Mouse (Mus musculus) limb, embryonic 11.5 days (tissue): Measurements from ENCODE around the gene Uts2b. TPM values are rescaled to one million over a fixed set of nuclear protein-coding genes. Genes with fewer than 3 reads are reported as not detected.

Experiments used
- ATAC-seq: fragments of 200-750 bp; cut with Nextera tagmentation; 2 replicates; pipeline ENCODE4 v1.8.0; 2017; ENCODE audit warnings: low read depth; ENCODE audit not compliant: insufficient number of reproducible peaks, low FRiP score, low TSS enrichment
- DNase-seq: peaks from one replicate; pipeline ENCODE4 v3.0.0-alpha.2; 2015; ENCODE audit warnings: low spot score
- H3K27ac ChIP-seq: fragments of 300-500 bp; sonication (generic); replicated peaks from 2 replicates; pipeline ENCODE4 v1.5.1; 2014; ENCODE audit warnings: low read depth, mild to moderate bottlenecking, low read length
- H3K27me3 ChIP-seq: fragments of 300-500 bp; sonication (generic); 2 replicates; pipeline ENCODE4 v1.6.1; 2014; ENCODE audit warnings: mild to moderate bottlenecking, low read length, mixed read lengths; ENCODE audit not compliant: control insufficient read depth, insufficient read depth
- H3K36me3 ChIP-seq: fragments of 300-500 bp; sonication (generic); 2 replicates; pipeline ENCODE4 v1.6.1; 2014; ENCODE audit warnings: mild to moderate bottlenecking, low read length, moderate library complexity, mixed read lengths; ENCODE audit not compliant: control insufficient read depth, insufficient read depth
- H3K4me1 ChIP-seq: fragments of 300-500 bp; sonication (generic); 2 replicates; pipeline ENCODE4 v1.6.1; 2014; ENCODE audit warnings: low read length, mixed read lengths; ENCODE audit not compliant: control insufficient read depth, insufficient read depth
- H3K4me2 ChIP-seq: fragments of 300-500 bp; sonication (generic); 2 replicates; pipeline ENCODE4 v1.6.1; 2014; ENCODE audit warnings: low read depth, mild to moderate bottlenecking, moderate library complexity; ENCODE audit not compliant: severe bottlenecking
- H3K4me3 ChIP-seq: fragments of 300-500 bp; sonication (generic); 2 replicates; pipeline ENCODE4 v1.5.1; 2014; ENCODE audit warnings: low read depth, low read length
- H3K9ac ChIP-seq: fragments of 300-500 bp; sonication (generic); 2 replicates; pipeline ENCODE4 v1.6.1; 2014; ENCODE audit warnings: mild to moderate bottlenecking, low read length
- H3K9me3 ChIP-seq: fragments of 300-500 bp; sonication (generic); 2 replicates; pipeline ENCODE4 v1.6.1; 2016; ENCODE audit warnings: low read length; ENCODE audit not compliant: control insufficient read depth
- WGBS: fragments of 180-500 bp; shearing (Covaris S2); extraction: QIAGEN DNeasy Blood & Tissue Kit; methylation state at CpG from one replicate; pipeline ENCODE4 v1.1.7; 2014; 5-methylcytosine and 5-hydroxymethylcytosine counted together
- polyA plus RNA-seq: library from polyadenylated mRNA; unstranded; fragments of >200 nt; fragmentation: Nextera tagmentation; extraction: Ambion mirVana; gene quantifications from 2 replicates; pipeline ENCODE4 v1.2.1, GENCODE M21; 2014

The Uts2b gene
- polyA plus RNA-seq = not detected in 2 replicates

DNA sequence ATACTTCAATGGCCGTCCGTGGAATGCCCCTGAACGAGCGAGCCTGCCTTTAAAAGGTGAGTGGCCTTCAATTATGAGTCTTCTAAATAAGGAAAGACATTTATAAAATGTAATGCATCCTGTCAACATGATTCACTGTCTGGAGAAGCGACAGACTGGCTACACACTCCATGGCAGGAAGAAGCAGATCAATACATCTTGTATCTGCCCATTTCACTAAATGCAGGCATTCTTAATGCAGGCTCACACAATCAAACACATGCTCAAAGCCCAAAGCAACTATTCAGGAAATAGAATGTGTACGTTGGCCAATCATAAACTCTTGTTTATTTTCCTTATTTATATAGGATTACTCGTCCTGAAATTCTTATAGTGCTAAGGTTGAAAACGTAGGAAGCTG is at the start of gene Uts2b:
Gene Uts2b, minus strand, starts transcription at position 49 of the 400 bp plus-strand sequence.
- Histone ChIP-seq H3K4me3 (no peak within 1 kb of the TSS), H3K9ac (no peak within 1 kb of the TSS), H3K4me2 (no peak within 1 kb of the TSS), H3K36me3 (no peaks in the 10 kb centered on the region), H3K4me1 (0 out of 2 replicates have a peak, but pooled peaks cover 2% of the 10 kb centered on the region), H3K27ac (no peak within 1 kb of the TSS), H3K9me3 (no peaks in the 10 kb centered on the region), H3K27me3 (no peaks in the 10 kb centered on the region)
- DNase-seq (no peak), ATAC-seq (no peak)
- WGBS = 45% methylated on average over 8 of the region's 8 CpGs

- H3K4me3 ChIP-seq = no peak overlapping the region
- H3K4me1 ChIP-seq = no peaks in the 10 kb centered on the region
- no peaks in the 10 kb centered on the region for H3K9me3 ChIP-seq
- ATAC-seq = no peak
- DNase-seq = no peak
- H3K9ac ChIP-seq = no peak overlapping the region
- no peaks in the 10 kb centered on the region for H3K27me3 ChIP-seq
- WGBS = 92% methylated on average over 3 of the region's 3 CpGs
- H3K36me3 ChIP-seq = peaks cover 17% of the 10 kb centered on the region; the same call in 1 of the 2 replicates
- no peak overlapping the region for H3K27ac ChIP-seq
- H3K4me2 ChIP-seq = no peak overlapping the region
These were observed 47.6 kb upstream of the Uts2b start for GRCm38 (mm10) chr16:27417632-27418031.

DNA sequence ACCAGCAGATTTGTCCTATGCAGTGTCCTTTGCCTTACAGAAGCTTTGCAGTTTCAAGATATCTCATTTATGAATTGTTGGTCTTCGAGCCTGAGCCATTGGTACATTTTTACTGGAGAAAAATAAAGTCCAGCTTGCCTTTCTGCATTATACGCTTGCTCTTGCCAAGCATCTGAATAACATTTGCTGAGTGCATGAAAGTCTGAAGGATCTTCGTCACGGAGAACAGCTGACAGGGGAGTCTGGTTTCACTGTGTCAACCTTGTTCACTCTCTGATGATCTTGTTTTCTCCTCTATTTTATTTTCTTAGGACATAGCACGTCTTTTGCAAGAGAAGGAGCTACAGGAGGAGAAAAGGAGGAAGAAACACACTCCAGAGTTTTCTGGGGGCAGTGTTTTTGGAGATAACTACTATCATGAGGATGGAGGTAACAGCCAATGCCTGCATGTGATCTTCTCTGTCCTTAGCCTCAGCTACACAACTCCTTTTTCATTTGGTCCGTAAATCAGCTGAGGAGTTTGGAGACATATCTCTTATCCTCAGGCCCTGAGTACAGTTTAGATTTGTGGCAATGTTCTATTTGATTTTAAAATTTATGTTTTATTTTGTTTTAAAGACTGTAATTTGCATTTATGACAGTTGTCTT is 47.0 kb upstream of the Uts2b start:
- ATAC-seq (no peak), DNase-seq (no peak)
- no peaks in the 10 kb centered on the region for H3K9me3 ChIP-seq
- H3K27me3 ChIP-seq = no peaks in the 10 kb centered on the region
- 92% methylated on average over 6 of the region's 6 CpGs for WGBS
- no peak overlapping the region for H3K9ac ChIP-seq
- no peaks in the 10 kb centered on the region for H3K4me1 ChIP-seq
- H3K4me2 ChIP-seq = no peak overlapping the region
- peaks cover 12% of the 10 kb centered on the region; the same call in 1 of the 2 replicates for H3K36me3 ChIP-seq
- H3K4me3 ChIP-seq = no peak overlapping the region
- no peak overlapping the region for H3K27ac ChIP-seq

GRCm38 (mm10) chr16:27404107-27404506 is 34.1 kb upstream of the Uts2b start:
- no peak overlapping the region for H3K9ac ChIP-seq
- no peak overlapping the region for H3K4me2 ChIP-seq
- ATAC-seq (no peak), DNase-seq (no peak)
- H3K9me3 ChIP-seq = no peaks in the 10 kb centered on the region
- no peak overlapping the region for H3K27ac ChIP-seq
- no peaks in the 10 kb centered on the region for H3K36me3 ChIP-seq
- no peaks in the 10 kb centered on the region for H3K4me1 ChIP-seq
- H3K27me3 ChIP-seq = no peaks in the 10 kb centered on the region
- H3K4me3 ChIP-seq = no peak overlapping the region

GRCm38 (mm10) chr16:27401579-27401978 is 31.5 kb upstream of the Uts2b start:
- Histone ChIP-seq H3K27me3 (no peaks in the 10 kb centered on the region), H3K9me3 (no peaks in the 10 kb centered on the region), H3K4me3 (no peak overlapping the region), H3K36me3 (no peaks in the 10 kb centered on the region), H3K27ac (no peak overlapping the region), H3K9ac (no peak overlapping the region), H3K4me2 (no peak overlapping the region), H3K4me1 (no peaks in the 10 kb centered on the region)
- 94% methylated on average over 2 of the region's 2 CpGs for WGBS
- no peak for DNase-seq
- ATAC-seq = no peak

DNA sequence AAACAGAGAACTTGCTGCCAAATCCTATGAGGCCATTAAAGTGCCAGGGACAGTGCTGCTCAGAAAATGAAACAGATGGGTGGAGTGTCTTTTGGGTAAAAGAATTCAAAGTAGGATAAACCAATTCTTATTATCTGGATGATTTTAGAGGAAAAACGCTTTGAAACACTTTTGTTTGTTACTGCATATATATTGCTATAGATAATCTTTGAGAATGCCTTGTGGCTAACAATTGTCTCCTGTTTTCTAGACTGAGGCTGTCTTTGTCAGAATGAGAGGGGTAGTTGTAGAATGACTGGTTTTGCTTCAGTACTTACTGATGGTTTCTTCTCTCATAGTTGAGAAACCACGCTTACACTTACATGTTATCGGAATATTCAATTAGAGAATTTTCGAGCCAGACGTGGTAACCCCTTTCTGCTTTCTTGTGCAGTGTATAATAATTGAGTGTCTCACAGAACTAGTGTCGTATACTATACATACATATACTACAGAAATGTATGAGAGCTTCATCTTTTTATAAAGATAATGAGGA is 29.7 kb upstream of the Uts2b start:
- Histone ChIP-seq H3K27me3 (no peaks in the 10 kb centered on the region), H3K4me2 (no peak overlapping the region), H3K36me3 (no peaks in the 10 kb centered on the region), H3K4me1 (no peaks in the 10 kb centered on the region), H3K9ac (no peak overlapping the region), H3K9me3 (no peaks in the 10 kb centered on the region), H3K4me3 (no peak overlapping the region), H3K27ac (no peak overlapping the region)
- DNase-seq (no peak), ATAC-seq (no peak)
- 94% methylated on average over 6 of the region's 6 CpGs for WGBS

GRCm38 (mm10) chr16:27399026-27399718 is 29.1 kb upstream of the Uts2b start:
- no peak overlapping the region for H3K4me3 ChIP-seq
- H3K9ac ChIP-seq = no peak overlapping the region
- H3K4me2 ChIP-seq = no peak overlapping the region
- 92% methylated on average over 3 of the region's 3 CpGs for WGBS
- H3K27ac ChIP-seq = no peak overlapping the region
- H3K36me3 ChIP-seq = no peaks in the 10 kb centered on the region
- no peaks in the 10 kb centered on the region for H3K9me3 ChIP-seq
- no peaks in the 10 kb centered on the region for H3K4me1 ChIP-seq
- no peak for DNase-seq
- no peak for ATAC-seq
- H3K27me3 ChIP-seq = no peaks in the 10 kb centered on the region

DNA sequence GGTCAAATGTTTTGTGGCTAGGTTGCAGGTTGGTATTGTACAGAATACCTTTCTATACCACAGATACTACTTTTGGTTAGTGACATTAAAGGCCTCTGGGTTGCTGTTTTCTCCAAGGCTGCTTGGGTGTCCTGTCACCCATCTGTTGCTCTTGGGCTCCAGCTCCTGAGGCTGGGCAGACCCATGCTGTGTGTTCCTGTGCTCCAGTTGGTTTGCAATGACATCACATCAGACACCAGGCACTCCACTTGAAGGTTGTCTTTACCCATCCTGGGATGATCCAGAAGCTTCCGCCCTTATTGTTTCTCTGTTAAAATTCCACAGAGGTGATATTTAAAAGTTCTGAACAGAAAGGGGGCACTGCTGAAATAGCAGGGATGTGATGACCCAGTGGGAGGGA is 26.9 kb upstream of the Uts2b start:
- Histone ChIP-seq H3K4me2 (no peak overlapping the region), H3K27ac (no peak overlapping the region), H3K9me3 (no peaks in the 10 kb centered on the region), H3K4me3 (no peak overlapping the region), H3K4me1 (no peaks in the 10 kb centered on the region), H3K27me3 (no peaks in the 10 kb centered on the region), H3K36me3 (no peaks in the 10 kb centered on the region), H3K9ac (no peak overlapping the region)
- no peak for ATAC-seq
- 97% methylated on average over 1 of the region's 1 CpGs for WGBS
- DNase-seq = no peak
